Mouse (Mus musculus) embryonic fibroblast, embryonic 13.5 days (primary cell): ENCODE measurements around the gene Ren1. TPM values are rescaled to one million over a fixed set of nuclear protein-coding genes. Genes with fewer than 3 reads are reported as not detected.

Source experiments
- H3K27ac ChIP-seq: 2 replicates; pipeline ENCODE4 v1.5.1; 2012; ENCODE audit warnings: low read length, control low read depth, inconsistent platforms; ENCODE audit not compliant: insufficient read depth
- H3K4me1 ChIP-seq: 2 replicates; pipeline ENCODE4 v1.6.1; 2011; ENCODE audit warnings: low read length; ENCODE audit not compliant: control insufficient read depth, insufficient read depth
- H3K4me3 ChIP-seq: 2 replicates; pipeline ENCODE4 v1.5.1; 2011; ENCODE audit warnings: mild to moderate bottlenecking, control low read depth, low read length; ENCODE audit not compliant: insufficient read depth
- CTCF ChIP-seq: IDR thresholded peaks from 2 replicates; pipeline ENCODE4 v1.5.1; 2011; ENCODE audit warnings: mild to moderate bottlenecking, control low read depth, low read length, moderate library complexity, borderline replicate concordance; ENCODE audit not compliant: insufficient read depth
- POLR2A ChIP-seq: IDR thresholded peaks from 2 replicates; pipeline ENCODE4 v1.6.1; 2011; ENCODE audit warnings: low read depth, mild to moderate bottlenecking, control low read depth, low read length, moderate library complexity
- polyA plus RNA-seq: library from polyadenylated mRNA; stranded (reverse); fragments of >200 nt; gene quantifications from 2 replicates; pipeline ENCODE4 v1.2.4, GENCODE M21; 2011; ENCODE audit warnings: low read depth; ENCODE audit not compliant: missing spikeins, insufficient read length

Ren1 gene
- polyA plus RNA-seq, 1 experiment, result not detected

DNA sequence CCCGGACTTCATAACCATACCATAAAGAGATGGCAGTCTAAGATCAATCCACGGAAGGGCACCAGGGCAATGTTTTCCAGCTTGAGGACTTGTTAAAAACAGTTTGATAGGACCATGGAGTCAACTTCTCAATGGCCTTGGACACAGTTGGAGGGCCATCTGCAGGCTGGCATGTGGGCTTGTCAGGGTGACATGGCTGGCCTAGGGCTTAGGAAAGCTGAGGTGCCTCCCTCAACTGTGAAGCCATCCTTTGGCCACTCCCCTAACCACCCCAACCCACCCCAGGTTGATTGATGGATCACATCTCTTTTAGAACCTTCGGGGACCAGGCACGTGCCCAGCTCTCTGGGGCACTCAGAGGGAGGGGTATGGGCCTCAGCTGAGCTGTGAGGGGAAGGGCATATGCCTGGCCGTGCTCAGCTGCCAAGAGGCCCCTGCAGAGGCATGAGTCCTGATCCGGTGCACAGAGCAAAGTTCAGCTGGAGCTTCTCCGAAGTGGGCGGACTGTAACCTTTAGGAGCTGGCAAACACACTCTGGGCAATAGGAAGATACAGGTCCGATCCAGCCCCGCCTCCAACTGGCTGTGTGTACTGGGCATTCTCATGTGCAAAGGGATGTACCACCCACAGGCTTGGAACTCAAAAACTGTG, 25.5 kb downstream of the Ren1 start:
- TF ChIP-seq POLR2A, result no peak
- TF ChIP-seq CTCF, result no peak
- Histone ChIP-seq H3K4me1 (no peaks in the 10 kb centered on the region), H3K27ac (no peak overlapping the region), H3K4me3 (no peak overlapping the region)

DNA sequence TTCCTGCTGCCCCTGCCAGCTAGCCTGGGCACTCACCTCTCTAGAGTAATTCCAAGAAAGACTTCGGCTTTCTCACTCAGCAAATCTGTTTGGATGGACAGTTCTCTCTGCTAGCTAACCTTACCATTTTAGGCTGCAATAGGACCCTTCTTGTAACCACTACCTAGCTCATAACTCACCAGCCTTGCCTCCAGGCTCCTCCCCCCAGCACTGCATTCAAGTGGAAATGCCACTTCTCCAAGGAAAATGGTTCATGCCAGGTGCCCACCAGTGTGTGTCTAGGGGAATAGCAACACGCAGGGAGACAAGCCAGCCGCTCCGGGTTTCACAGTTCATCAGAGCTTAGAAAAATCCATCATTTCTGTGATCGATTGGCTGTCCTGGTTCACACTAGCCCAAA, 27.2 kb downstream of the Ren1 start:
- Histone ChIP-seq H3K4me1 (no peaks in the 10 kb centered on the region), H3K27ac (no peak overlapping the region), H3K4me3 (no peak overlapping the region)
- TF ChIP-seq POLR2A (no peak), CTCF (no peak)

DNA sequence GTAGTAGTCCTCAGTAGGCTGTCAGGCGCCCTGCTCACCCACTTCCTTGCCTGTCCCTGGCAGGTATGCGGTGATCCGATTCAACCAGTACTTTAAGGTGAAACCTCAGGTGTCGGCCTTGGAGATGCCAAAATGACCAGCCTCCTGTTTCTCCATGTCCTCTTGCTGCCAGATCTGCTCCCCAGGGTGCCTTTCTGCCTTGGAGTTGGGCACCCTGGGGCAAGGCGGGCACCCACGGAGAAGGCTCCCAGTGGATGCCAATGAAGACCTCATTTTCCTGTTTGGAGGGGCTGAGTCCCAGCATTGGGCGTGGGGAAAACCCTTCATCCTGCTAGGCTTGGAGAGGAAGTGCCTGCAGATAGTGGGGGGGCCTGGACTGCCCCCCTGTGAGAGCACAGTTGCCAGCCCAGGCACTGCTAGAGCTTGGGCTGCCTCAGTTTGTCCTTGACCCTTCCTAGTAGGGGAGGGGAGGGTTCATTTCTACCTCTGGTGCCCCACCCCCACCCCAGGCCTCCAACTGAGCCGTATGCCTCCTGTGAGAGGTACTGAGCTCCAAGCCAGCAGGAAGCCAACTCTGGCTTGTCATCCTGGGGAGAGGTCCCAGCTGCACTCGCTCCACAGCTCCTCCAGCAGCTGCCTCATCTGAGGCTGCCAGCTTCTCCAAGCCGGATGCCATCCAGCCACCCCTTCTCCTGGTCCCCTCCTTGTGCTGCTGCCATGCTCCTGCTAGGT, 29.1 kb downstream of the Ren1 start:
- TF ChIP-seq POLR2A, result no peak
- TF ChIP-seq CTCF, result no peak

DNA sequence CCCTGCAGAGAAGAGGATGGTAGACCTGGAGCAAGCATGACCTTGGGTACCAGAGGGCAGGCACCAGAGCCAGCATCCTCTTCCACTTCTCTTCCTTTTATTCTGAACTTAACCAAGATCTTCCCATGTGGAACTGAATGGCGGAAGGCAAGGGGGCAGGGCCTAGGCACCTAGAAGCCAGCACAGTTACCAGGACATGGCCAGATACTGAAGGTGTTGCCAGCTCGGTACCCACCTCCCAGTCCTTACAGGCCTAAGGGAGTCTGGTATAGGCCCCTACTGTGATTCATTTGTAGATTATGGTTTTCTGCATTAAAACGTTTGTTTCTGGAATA, 29.6 kb downstream of the Ren1 start:
- Histone ChIP-seq H3K27ac (no peak overlapping the region), H3K4me3 (no peak overlapping the region), H3K4me1 (no peaks in the 10 kb centered on the region)
- TF ChIP-seq POLR2A, result no peak
- TF ChIP-seq CTCF, result no peak

More for the DNA sequence above, 29.1 kb downstream of the Ren1 start:
- H3K27ac ChIP-seq, result no peak overlapping the region
- H3K4me1 ChIP-seq, result no peaks in the 10 kb centered on the region
- H3K4me3 ChIP-seq, result no peak overlapping the region

DNA sequence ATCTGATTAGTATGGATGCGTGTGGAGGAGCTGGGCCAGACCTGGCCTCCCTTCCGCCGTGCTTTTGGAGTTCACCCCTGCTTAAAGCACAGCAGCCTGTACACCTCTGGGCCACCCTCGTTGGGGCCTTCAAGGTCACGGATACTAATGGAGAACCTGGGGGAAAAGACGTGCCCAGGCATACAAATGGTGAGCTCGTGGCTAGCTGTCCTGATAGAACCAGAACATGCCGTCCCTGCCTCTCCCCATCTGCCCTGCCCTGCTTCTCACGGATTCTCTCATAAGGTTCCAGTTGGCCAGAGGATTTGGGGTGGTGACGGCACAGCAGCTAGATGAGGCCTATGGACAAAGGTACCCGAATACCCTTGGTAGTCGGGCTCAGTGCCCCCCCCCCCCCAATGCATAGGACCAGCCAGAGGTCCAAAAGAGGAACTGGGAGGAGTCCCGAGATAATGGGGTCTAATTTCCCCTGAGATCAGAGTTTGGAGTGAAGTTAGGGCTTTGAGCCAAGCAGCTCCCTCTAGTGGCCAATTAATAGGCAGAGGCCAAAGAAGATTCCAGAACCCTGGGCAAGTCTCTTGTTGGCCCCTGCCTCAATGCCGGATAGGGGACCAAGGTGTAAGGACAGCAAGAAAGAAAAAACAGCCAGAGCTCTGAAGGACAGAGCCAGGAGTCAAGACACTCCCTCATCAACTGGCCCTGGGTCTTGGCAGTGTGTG, 30.2 kb downstream of the Ren1 start:
- no peaks in the 10 kb centered on the region for H3K4me1 ChIP-seq
- TF ChIP-seq CTCF (no peak), POLR2A (no peak)
- H3K27ac ChIP-seq, result no peak overlapping the region
- no peak overlapping the region for H3K4me3 ChIP-seq

DNA sequence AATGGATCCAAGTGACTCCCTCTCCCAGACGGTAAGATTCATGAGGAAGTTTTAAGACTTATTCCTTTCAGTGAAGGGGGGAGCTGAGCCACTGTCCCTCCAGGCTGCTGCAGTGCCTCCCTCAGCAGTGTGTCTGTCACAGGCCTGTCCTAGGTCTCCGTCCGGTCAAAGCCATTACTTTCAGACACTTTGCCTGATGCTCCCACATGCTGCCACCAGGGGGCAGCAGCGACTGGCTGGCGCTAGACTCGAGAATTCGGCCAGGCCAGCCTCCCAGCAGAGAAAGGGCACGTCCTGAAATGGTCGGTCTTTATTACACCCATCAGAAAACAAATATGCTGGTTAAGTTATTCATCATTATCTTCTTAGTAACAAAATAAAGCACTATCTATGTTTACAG, 31.7 kb downstream of the Ren1 start:
- no peak overlapping the region for H3K27ac ChIP-seq
- TF ChIP-seq CTCF (peak; percentile 94), POLR2A (no peak)
- H3K4me1 ChIP-seq, result no peaks in the 10 kb centered on the region
- no peak overlapping the region for H3K4me3 ChIP-seq

DNA sequence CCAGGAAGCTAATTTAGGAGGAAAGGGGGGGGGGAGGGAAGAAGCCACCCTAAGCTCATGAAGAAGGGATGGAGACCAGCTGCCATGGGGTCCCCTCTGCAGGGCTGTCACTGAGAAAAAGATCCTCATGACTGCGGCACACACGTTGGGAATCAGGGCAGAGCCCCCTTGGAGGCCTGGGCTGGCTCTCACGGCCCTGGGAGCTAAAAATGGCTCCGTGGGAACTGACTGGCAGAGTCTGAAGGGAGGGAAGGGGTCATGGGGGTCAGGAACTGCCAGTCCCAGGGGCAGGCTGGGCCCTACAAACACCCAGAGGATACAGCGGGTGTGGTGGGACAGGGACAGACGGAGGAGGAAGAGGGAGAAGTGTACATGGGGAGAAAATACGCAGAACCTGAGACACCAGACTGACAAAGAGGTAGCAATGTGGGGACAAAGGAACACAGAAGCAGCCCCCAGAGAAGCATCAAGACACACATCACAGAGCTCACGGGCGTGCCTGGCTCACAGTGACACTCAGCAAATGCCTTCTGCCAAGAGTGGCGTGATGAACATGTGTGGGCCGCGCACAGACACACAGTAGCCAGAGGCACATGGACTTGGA, 32.3 kb downstream of the Ren1 start:
- no peaks in the 10 kb centered on the region for H3K4me1 ChIP-seq
- no peak for TF ChIP-seq CTCF
- TF ChIP-seq POLR2A, result no peak
- H3K27ac ChIP-seq, result no peak overlapping the region
- H3K4me3 ChIP-seq, result no peak overlapping the region

DNA sequence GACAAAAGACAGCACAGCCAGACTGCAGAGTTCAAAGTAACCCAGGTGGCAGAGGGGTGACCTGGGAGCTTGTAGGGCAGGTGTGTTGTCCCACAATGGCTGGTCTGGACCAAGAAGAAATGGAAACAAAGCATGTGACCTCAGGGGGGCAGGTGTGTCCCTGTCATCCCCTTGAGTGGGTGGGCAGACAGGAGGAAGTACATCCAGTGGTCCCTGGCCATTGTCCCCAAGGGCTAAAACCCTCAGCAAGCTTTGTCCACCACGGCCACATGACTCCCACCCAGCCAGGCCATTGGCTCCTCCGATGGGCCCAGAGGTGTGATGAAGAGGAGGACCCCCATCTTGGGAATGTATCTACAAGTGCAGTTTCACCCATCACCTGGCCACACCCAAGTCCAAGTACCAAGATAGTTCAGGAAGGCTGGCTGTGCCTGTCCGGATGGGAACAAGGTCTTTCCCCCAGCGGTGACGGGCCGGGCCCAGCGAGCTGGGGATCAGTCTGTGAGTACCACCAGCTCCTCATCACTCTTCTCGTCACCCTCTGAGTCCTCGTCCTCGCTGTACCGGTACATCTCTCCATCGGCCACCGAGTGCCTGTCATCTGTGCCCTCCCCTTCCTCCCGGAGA, 33.0 kb downstream of the Ren1 start:
- Histone ChIP-seq H3K4me1 (no peaks in the 10 kb centered on the region), H3K27ac (no peak overlapping the region), H3K4me3 (no peak overlapping the region)
- TF ChIP-seq CTCF, result no peak
- no peak for TF ChIP-seq POLR2A

DNA sequence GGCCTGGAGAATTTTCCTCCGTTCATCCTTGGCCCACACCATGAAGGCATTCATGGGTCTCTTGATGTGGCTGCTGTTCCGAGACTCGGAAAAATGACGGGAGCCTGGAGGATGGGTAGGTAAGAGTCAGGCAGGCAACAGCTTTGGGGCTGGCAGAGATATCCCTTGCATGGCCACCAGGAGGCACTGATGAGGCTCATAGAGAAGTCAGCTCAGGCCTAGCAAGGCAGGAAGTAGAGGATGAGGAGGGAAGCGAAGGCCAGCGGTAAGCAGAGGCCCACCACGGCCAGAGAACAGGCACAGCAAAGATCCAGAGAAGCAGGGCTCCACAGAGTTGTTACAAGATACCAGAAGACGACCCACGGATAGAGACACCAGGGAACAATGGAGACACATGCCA, 35.2 kb downstream of the Ren1 start:
- Histone ChIP-seq H3K4me1 (no peaks in the 10 kb centered on the region), H3K27ac (no peak overlapping the region), H3K4me3 (no peak overlapping the region)

DNA sequence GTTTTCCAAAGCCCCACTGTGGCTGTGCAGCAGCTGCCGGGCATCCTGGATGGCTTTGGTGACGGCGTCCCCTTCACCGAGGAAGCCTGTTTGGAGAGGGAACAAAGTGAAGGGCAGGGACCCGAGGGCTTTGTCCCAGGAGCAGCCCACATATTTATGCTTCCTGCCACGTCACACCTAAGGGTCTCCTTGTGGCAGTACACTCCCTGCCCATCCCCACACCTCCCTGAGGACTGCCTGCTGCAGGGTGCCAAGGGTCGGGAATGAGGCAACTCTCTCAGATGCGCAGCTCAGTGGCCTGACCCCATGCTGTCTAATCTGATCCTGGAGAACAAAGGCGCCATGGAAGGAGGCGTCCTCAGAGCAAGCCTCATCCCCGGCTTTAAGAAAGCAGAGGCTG, 35.9 kb downstream of the Ren1 start:
- Histone ChIP-seq H3K4me3 (no peak overlapping the region), H3K4me1 (no peaks in the 10 kb centered on the region), H3K27ac (no peak overlapping the region)
- TF ChIP-seq POLR2A, result no peak
- no peak for TF ChIP-seq CTCF

More for the DNA sequence above, 35.2 kb downstream of the Ren1 start:
- TF ChIP-seq CTCF (peak; percentile 65; the same call in 1 of the 2 replicates), POLR2A (no peak)
